Mouse (Mus musculus) bone marrow macrophage, adult 2 months (primary cell): ENCODE measurements around the gene Cd200r3.

Experiments
- CTCF ChIP-seq: IDR thresholded peaks from 2 replicates; pipeline ENCODE4 v1.5.1; 2012; ENCODE audit warnings: low read depth, mild to moderate bottlenecking, low read length, moderate library complexity
- POLR2A ChIP-seq: IDR thresholded peaks from 2 replicates; pipeline ENCODE4 v1.6.1; 2012; ENCODE audit warnings: mild to moderate bottlenecking, low read depth, low read length, borderline replicate concordance

- TF ChIP-seq POLR2A (no peak), CTCF (no peak)
Observed at GRCm38 (mm10) chr16:44984111-44984510, 40.6 kb downstream of the Cd200r3 start.
